Mouse (Mus musculus) heart, postnatal 0 days (tissue): ENCODE measurements at regions not wholly inside any gene's neighbourhood (a gene's known extent, or its start where the extent isn't known, plus 50 kb on each side); places are given as distances from the start of the nearest gene placed in this dataset.

Experiments used
- ATAC-seq: fragments of 200-750 bp; cut with Nextera tagmentation; 2 replicates; pipeline ENCODE4 v1.8.0; 2017; ENCODE audit warnings: low read depth, moderate number of reproducible peaks, moderate library complexity; ENCODE audit not compliant: insufficient read depth
- DNase-seq: peaks from one replicate; pipeline ENCODE4 v3.0.0-alpha.2; 2016; ENCODE audit warnings: low spot score
- H3K27ac ChIP-seq: fragments of 300-500 bp; sonication (generic); 2 replicates; pipeline ENCODE4 v1.5.1; 2014; ENCODE audit warnings: low read depth, mild to moderate bottlenecking
- H3K27me3 ChIP-seq: fragments of 300-500 bp; sonication (generic); 2 replicates; pipeline ENCODE4 v1.6.1; 2014; ENCODE audit warnings: low read length, mixed read lengths; ENCODE audit not compliant: control insufficient read depth, insufficient read depth
- H3K36me3 ChIP-seq: fragments of 300-500 bp; sonication (generic); replicated peaks from 2 replicates; pipeline ENCODE4 v1.6.1; 2014; ENCODE audit warnings: low read length, mixed read lengths; ENCODE audit not compliant: control insufficient read depth, insufficient read depth
- H3K4me1 ChIP-seq: fragments of 300-500 bp; sonication (generic); 2 replicates; pipeline ENCODE4 v1.6.1; 2014; ENCODE audit warnings: antibody characterized with exemption; ENCODE audit not compliant: control insufficient read depth, insufficient read depth
- H3K4me2 ChIP-seq: fragments of 300-500 bp; sonication (generic); 2 replicates; pipeline ENCODE4 v1.6.1; 2014; ENCODE audit warnings: low read depth, mild to moderate bottlenecking, low read length, moderate library complexity
- H3K4me3 ChIP-seq: fragments of 300-500 bp; sonication (generic); 2 replicates; pipeline ENCODE4 v1.5.1; 2014; ENCODE audit warnings: low read depth, low read length
- H3K9ac ChIP-seq: fragments of 300-500 bp; sonication (generic); replicated peaks from 2 replicates; pipeline ENCODE4 v1.6.1; 2014; ENCODE audit warnings: low read depth, low read length, mixed read lengths
- H3K9me3 ChIP-seq: fragments of 300-500 bp; sonication (generic); replicated peaks from 2 replicates; pipeline ENCODE4 v1.6.1; 2016; ENCODE audit warnings: low read length; ENCODE audit not compliant: control insufficient read depth
- CTCF ChIP-seq: IDR thresholded peaks from 2 replicates; pipeline ENCODE4 v1.5.1; 2016; ENCODE audit warnings: antibody characterized with exemption, control low read depth, low read depth
- EP300 ChIP-seq: IDR thresholded peaks from 2 replicates; pipeline ENCODE4 v1.6.1; 2016; ENCODE audit warnings: antibody characterized with exemption, low read depth
- WGBS: fragments of 180-500 bp; shearing (Covaris S2); extraction: QIAGEN DNeasy Blood & Tissue Kit; methylation state at CpG from one replicate; pipeline ENCODE4 v1.1.7; 2014; 5-methylcytosine and 5-hydroxymethylcytosine counted together

GRCm38 (mm10) chr3:155401763-155402162 lies 308.5 kb downstream of the Lrriq3 start:
- ATAC-seq (no peak), DNase-seq (no peak)
- no peaks in the 10 kb centered on the region for H3K27me3 ChIP-seq
- H3K4me2 ChIP-seq, result no peak overlapping the region
- no peak overlapping the region for H3K27ac ChIP-seq
- TF ChIP-seq EP300 (no peak), CTCF (no peak)
- WGBS, result 52% methylated on average over 1 of the region's 1 CpGs
- H3K9ac ChIP-seq, result no peak overlapping the region
- no peaks in the 10 kb centered on the region for H3K9me3 ChIP-seq
- H3K4me3 ChIP-seq, result no peak overlapping the region
- no peaks in the 10 kb centered on the region for H3K4me1 ChIP-seq
- no peaks in the 10 kb centered on the region for H3K36me3 ChIP-seq

- Histone ChIP-seq H3K36me3 (no peaks in the 10 kb centered on the region), H3K4me2 (no peak overlapping the region), H3K9me3 (no peaks in the 10 kb centered on the region), H3K4me1 (no peaks in the 10 kb centered on the region), H3K27ac (no peak overlapping the region), H3K4me3 (no peak overlapping the region), H3K9ac (no peak overlapping the region), H3K27me3 (no peaks in the 10 kb centered on the region)
- TF ChIP-seq CTCF, result no peak
- TF ChIP-seq EP300, result no peak
- ATAC-seq, result no peak
- DNase-seq, result no peak
- WGBS, result 50% methylated on average over 2 of the region's 2 CpGs
Measured at GRCm38 (mm10) chr3:155408907-155409306, 315.7 kb downstream of the Lrriq3 start.

- Histone ChIP-seq H3K36me3 (no peaks in the 10 kb centered on the region), H3K27ac (no peak overlapping the region), H3K27me3 (no peaks in the 10 kb centered on the region), H3K4me3 (no peak overlapping the region), H3K4me1 (no peaks in the 10 kb centered on the region), H3K9ac (no peak overlapping the region), H3K9me3 (no peaks in the 10 kb centered on the region), H3K4me2 (no peak overlapping the region)
- DNase-seq (no peak), ATAC-seq (no peak)
- TF ChIP-seq CTCF, result no peak
- 61% methylated on average over 2 of the region's 2 CpGs for WGBS
Measured at GRCm38 (mm10) chr3:155409371-155409770, 316.1 kb downstream of the Lrriq3 start.

- DNase-seq (no peak), ATAC-seq (no peak)
- Histone ChIP-seq H3K4me3 (no peak overlapping the region), H3K4me2 (no peak overlapping the region), H3K9me3 (no peaks in the 10 kb centered on the region), H3K27me3 (no peaks in the 10 kb centered on the region), H3K27ac (no peak overlapping the region), H3K4me1 (no peaks in the 10 kb centered on the region), H3K9ac (no peak overlapping the region), H3K36me3 (no peaks in the 10 kb centered on the region)
- WGBS, result 78% methylated on average over 2 of the region's 2 CpGs
- TF ChIP-seq CTCF (no peak), EP300 (no peak)
Measured at GRCm38 (mm10) chr3:155409867-155410266, 316.6 kb downstream of the Lrriq3 start.

GRCm38 (mm10) chr3:155459701-155460481 lies 366.7 kb downstream of the Lrriq3 start:
- H3K36me3 ChIP-seq, result no peaks in the 10 kb centered on the region
- no peak overlapping the region for H3K27ac ChIP-seq
- no peaks in the 10 kb centered on the region for H3K9me3 ChIP-seq
- no peak overlapping the region for H3K9ac ChIP-seq
- no peak for DNase-seq
- ATAC-seq, result no peak
- no peaks in the 10 kb centered on the region for H3K4me1 ChIP-seq
- TF ChIP-seq CTCF (no peak), EP300 (no peak)
- WGBS, result 67% methylated on average over 16 of the region's 16 CpGs
- H3K27me3 ChIP-seq, result no peaks in the 10 kb centered on the region
- H3K4me2 ChIP-seq, result no peak overlapping the region
- H3K4me3 ChIP-seq, result no peak overlapping the region

GRCm38 (mm10) chr3:155462095-155462494 lies 368.9 kb downstream of the Lrriq3 start:
- TF ChIP-seq EP300 (no peak), CTCF (no peak)
- 79% methylated on average over 4 of the region's 4 CpGs for WGBS
- Histone ChIP-seq H3K27ac (no peak overlapping the region), H3K4me1 (no peaks in the 10 kb centered on the region), H3K36me3 (no peaks in the 10 kb centered on the region), H3K4me3 (no peak overlapping the region), H3K9ac (no peak overlapping the region), H3K4me2 (no peak overlapping the region), H3K9me3 (no peaks in the 10 kb centered on the region), H3K27me3 (no peaks in the 10 kb centered on the region)
- DNase-seq, result no peak
- no peak for ATAC-seq
